Mouse (Mus musculus) heart, postnatal 0 days (tissue): Measurements from ENCODE around the gene Nckap5. TPM values are rescaled to one million over a fixed set of nuclear protein-coding genes. Genes with fewer than 3 reads are reported as not detected.

ENCODE experiments used
- ATAC-seq: fragments of 200-750 bp; cut with Nextera tagmentation; 2 replicates; pipeline ENCODE4 v1.8.0; 2017; ENCODE audit warnings: low read depth, moderate number of reproducible peaks, moderate library complexity; ENCODE audit not compliant: insufficient read depth
- DNase-seq: peaks from one replicate; pipeline ENCODE4 v3.0.0-alpha.2; 2016; ENCODE audit warnings: low spot score
- H3K27ac ChIP-seq: fragments of 300-500 bp; sonication (generic); 2 replicates; pipeline ENCODE4 v1.5.1; 2014; ENCODE audit warnings: low read depth, mild to moderate bottlenecking
- H3K27me3 ChIP-seq: fragments of 300-500 bp; sonication (generic); 2 replicates; pipeline ENCODE4 v1.6.1; 2014; ENCODE audit warnings: low read length, mixed read lengths; ENCODE audit not compliant: control insufficient read depth, insufficient read depth
- H3K36me3 ChIP-seq: fragments of 300-500 bp; sonication (generic); replicated peaks from 2 replicates; pipeline ENCODE4 v1.6.1; 2014; ENCODE audit warnings: low read length, mixed read lengths; ENCODE audit not compliant: control insufficient read depth, insufficient read depth
- H3K4me1 ChIP-seq: fragments of 300-500 bp; sonication (generic); 2 replicates; pipeline ENCODE4 v1.6.1; 2014; ENCODE audit warnings: antibody characterized with exemption; ENCODE audit not compliant: control insufficient read depth, insufficient read depth
- H3K4me2 ChIP-seq: fragments of 300-500 bp; sonication (generic); 2 replicates; pipeline ENCODE4 v1.6.1; 2014; ENCODE audit warnings: low read depth, mild to moderate bottlenecking, low read length, moderate library complexity
- H3K4me3 ChIP-seq: fragments of 300-500 bp; sonication (generic); 2 replicates; pipeline ENCODE4 v1.5.1; 2014; ENCODE audit warnings: low read depth, low read length
- H3K9ac ChIP-seq: fragments of 300-500 bp; sonication (generic); replicated peaks from 2 replicates; pipeline ENCODE4 v1.6.1; 2014; ENCODE audit warnings: low read depth, low read length, mixed read lengths
- H3K9me3 ChIP-seq: fragments of 300-500 bp; sonication (generic); replicated peaks from 2 replicates; pipeline ENCODE4 v1.6.1; 2016; ENCODE audit warnings: low read length; ENCODE audit not compliant: control insufficient read depth
- CTCF ChIP-seq: IDR thresholded peaks from 2 replicates; pipeline ENCODE4 v1.5.1; 2016; ENCODE audit warnings: antibody characterized with exemption, control low read depth, low read depth
- EP300 ChIP-seq: IDR thresholded peaks from 2 replicates; pipeline ENCODE4 v1.6.1; 2016; ENCODE audit warnings: antibody characterized with exemption, low read depth
- WGBS: fragments of 180-500 bp; shearing (Covaris S2); extraction: QIAGEN DNeasy Blood & Tissue Kit; methylation state at CpG from one replicate; pipeline ENCODE4 v1.1.7; 2014; 5-methylcytosine and 5-hydroxymethylcytosine counted together
- polyA plus RNA-seq: library from polyadenylated mRNA; unstranded; fragments of >200 nt; fragmentation: Nextera tagmentation; extraction: Ambion mirVana; gene quantifications from 2 replicates; pipeline ENCODE4 v1.2.1, GENCODE M21; 2015
- total RNA-seq: library from RNA; depleted of rRNA; stranded (reverse); fragments of >200 nt; gene quantifications from 2 replicates; pipeline ENCODE4 v1.2.3, GENCODE M21; 2014; ENCODE audit warnings: low replicate concordance

Nckap5 gene
- total and polyA plus RNA-seq, 2 experiments from 2014 or later, result 4.6 to 14.5 TPM

DNA sequence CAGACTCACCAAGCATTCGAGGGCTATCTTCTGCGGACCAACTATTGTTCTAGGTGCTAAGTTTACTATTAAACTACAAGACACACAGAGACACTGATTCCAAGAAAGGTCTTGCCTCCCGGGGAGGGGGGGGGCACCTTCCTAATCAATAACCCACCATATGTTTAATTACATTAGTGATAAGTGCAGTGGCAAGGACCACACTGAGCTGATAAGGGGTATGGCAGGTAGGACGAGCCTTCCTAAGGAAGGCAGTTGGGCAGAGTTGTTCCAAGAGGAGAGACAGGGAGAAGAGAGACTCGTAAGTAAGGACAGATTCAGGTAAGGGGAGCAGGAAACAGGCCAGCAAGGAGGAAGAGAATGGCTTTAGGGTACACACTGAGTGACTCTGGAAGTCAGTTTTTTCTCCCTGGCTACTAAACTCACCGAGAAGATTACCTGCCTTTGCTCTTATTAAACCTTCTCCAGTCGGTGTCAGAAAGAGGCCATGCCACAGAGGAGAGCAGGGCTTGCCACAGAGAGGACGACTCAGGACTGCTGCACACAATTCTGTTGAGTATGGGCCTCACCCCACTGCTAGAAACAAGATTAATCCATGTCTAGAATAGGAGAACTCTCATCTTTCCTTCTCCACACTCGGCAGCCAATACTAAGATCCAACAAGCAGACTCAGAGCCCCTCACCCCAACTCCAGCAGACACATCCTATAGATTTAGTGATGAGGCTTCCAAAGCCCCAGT lies 104.8 kb downstream of the Nckap5 start:
- WGBS, result 69% methylated on average over 9 of the region's 9 CpGs
- Histone ChIP-seq H3K4me1 (no peaks in the 10 kb centered on the region), H3K9me3 (no peaks in the 10 kb centered on the region), H3K27ac (no peak overlapping the region), H3K4me3 (no peak overlapping the region), H3K36me3 (no peaks in the 10 kb centered on the region), H3K9ac (no peak overlapping the region), H3K4me2 (no peak overlapping the region), H3K27me3 (no peaks in the 10 kb centered on the region)
- DNase-seq (no peak), ATAC-seq (no peak)
- no peak for TF ChIP-seq EP300
- TF ChIP-seq CTCF, result no peak

DNA sequence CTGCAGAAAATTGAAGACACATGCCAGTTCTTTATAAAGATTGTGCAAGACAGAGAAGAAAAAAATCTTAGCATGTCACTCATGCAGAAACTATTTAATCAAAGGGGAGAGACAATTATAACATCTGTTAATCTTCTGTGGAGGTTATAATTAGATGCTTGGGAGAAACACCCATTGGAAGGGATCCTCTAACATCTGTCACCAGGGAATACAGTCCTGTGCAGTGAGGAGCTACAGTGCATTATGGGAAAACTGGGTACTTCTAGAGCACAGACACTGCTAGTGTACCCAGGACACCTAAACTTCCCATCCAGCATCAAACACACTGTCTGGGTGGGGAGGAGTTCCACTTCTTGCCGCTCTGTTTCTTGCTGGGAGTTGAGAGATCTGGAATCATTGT lies 108.7 kb downstream of the Nckap5 start:
- DNase-seq (no peak), ATAC-seq (no peak)
- no peak overlapping the region for H3K4me2 ChIP-seq
- no peaks in the 10 kb centered on the region for H3K36me3 ChIP-seq
- TF ChIP-seq EP300, result no peak
- TF ChIP-seq CTCF, result no peak
- H3K9me3 ChIP-seq, result no peaks in the 10 kb centered on the region
- H3K27ac ChIP-seq, result no peak overlapping the region
- no peaks in the 10 kb centered on the region for H3K27me3 ChIP-seq
- no peak overlapping the region for H3K9ac ChIP-seq
- H3K4me3 ChIP-seq, result no peak overlapping the region
- H3K4me1 ChIP-seq, result no peaks in the 10 kb centered on the region
- 86% methylated on average over 1 of the region's 1 CpGs for WGBS

- Histone ChIP-seq H3K4me1 (no peaks in the 10 kb centered on the region), H3K36me3 (no peaks in the 10 kb centered on the region), H3K9ac (no peak overlapping the region), H3K4me3 (no peak overlapping the region), H3K4me2 (no peak overlapping the region), H3K27ac (no peak overlapping the region), H3K9me3 (no peaks in the 10 kb centered on the region), H3K27me3 (no peaks in the 10 kb centered on the region)
- no peak for ATAC-seq
- no peak for TF ChIP-seq EP300
- no peak for TF ChIP-seq CTCF
- 48% methylated on average over 5 of the region's 5 CpGs for WGBS
- no peak for DNase-seq
Measured at GRCm38 (mm10) chr1:126719733-126720348, 110.8 kb downstream of the Nckap5 start.

DNA sequence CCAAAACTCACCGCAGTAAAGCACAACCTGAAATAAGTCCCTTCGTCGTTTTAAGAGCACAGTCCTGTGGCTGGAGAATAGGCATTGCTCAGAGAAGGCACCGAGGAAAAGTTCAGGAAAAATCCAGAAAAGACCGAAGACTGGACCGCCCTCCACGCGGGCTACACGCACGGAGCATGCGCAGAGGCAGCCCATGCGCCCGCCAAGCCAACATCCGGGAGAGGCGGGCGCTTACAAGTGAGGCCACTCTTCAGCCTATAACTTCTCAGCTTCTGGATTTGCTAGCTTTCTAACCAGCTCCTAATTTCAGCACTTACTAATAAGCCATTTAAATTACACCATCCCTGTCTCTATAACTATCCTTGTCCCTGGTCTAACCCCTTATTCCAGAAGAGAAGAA lies 124.0 kb downstream of the Nckap5 start:
- TF ChIP-seq CTCF, result no peak
- DNase-seq, result no peak
- Histone ChIP-seq H3K4me3 (no peak overlapping the region), H3K4me1 (no peaks in the 10 kb centered on the region), H3K9ac (no peak overlapping the region), H3K4me2 (no peak overlapping the region), H3K27me3 (no peaks in the 10 kb centered on the region), H3K9me3 (no peaks in the 10 kb centered on the region), H3K27ac (no peak overlapping the region), H3K36me3 (no peaks in the 10 kb centered on the region)
- 94% methylated on average over 16 of the region's 16 CpGs for WGBS
- no peak for ATAC-seq

DNA sequence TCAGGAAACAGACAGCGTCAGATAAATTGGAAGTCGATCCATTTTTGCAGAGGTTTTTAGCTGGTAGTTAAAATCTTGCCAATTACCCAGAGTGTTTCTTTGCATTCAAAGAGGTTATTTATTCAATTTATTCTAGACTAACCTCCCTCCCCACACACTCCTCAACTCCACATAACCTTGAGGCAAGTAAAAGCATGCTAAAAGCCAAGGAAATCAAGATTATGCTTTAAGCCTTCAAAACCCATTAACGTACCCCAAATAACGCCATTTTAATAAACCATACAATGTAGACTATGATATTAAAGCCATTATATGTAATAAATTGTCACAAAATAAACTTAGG lies 129.7 kb downstream of the Nckap5 start:
- no peak overlapping the region for H3K27ac ChIP-seq
- no peak overlapping the region for H3K4me2 ChIP-seq
- no peak for DNase-seq
- 84% methylated on average over 4 of the region's 4 CpGs for WGBS
- TF ChIP-seq EP300, result no peak
- TF ChIP-seq CTCF, result no peak
- no peak overlapping the region for H3K9ac ChIP-seq
- H3K27me3 ChIP-seq, result no peaks in the 10 kb centered on the region
- H3K9me3 ChIP-seq, result no peaks in the 10 kb centered on the region
- H3K4me1 ChIP-seq, result no peaks in the 10 kb centered on the region
- H3K4me3 ChIP-seq, result no peak overlapping the region
- no peaks in the 10 kb centered on the region for H3K36me3 ChIP-seq
- no peak for ATAC-seq
